Mouse (Mus musculus) embryo, embryonic 11.5 days (tissue): ENCODE measurements at regions not wholly inside any gene's neighbourhood (a gene's known extent, or its start where the extent isn't known, plus 50 kb on each side); places are given as distances from the start of the nearest gene placed in this dataset.
A peak's percentile ranks its signal among the peaks of the same experiment; 100 is the strongest.

Experiments used
- DNase-seq: peaks from one replicate; pipeline ENCODE4 v3.0.0-alpha.2; 2012; ENCODE audit warnings: low read depth, low spot score

- DNase-seq, result no peak
Observed at GRCm38 (mm10) chr6:117416461-117416860, 248.1 kb downstream of the Cxcl12 start.

DNA sequence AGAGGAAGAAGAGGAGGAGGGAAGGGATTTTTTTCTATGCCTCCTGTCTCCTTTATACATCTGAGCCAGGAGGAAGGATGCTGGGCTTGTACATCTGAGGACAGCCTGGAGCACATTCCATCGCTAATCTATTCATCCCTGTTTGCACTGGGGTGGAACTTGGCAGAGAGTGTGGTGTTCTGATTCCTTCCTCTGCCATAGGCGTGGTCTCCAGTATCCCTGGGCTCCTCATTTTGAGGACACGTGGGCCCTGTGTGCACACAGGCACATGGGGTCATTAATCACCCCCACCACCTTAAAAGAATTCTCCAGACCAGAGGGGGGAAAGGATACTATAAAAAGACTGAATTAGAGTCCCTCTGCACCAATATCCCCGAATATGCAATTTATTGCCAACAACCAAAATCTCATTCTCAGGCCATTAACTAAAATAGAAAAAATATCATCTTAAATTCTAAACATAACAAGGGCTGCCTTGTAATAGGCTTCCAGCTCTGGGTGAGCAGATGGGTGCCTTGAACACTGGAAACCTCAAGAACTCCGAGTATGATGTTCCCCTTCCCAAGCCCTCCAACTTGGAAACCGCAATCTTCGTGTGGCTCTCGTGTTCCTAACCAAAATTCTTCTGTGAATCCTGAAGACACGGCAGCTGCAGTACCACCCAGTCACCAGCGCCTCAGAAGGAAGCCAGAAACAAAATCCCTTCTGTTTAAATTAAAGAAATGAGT, 254.7 kb downstream of the Cxcl12 start:
- DNase-seq, result no peak

DNA sequence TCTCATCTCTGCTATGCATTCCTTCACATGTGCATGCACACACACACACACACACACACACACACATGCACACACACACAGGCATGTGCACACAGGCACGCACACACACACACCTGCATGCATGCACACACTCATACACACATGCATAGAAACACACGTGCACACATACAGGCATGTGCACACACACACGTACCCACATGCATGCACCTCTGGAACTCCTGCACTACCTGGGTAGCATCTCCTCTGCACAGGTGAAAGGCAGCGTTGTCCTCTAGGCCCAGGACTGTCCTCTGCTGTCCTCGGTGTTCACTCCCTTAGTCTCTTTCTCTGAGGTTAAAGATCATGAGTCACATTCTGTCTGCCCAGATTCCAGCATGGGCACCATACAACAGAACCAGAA, 258.0 kb downstream of the Cxcl12 start:
- DNase-seq, result no peak

- no peak for DNase-seq
Observed at GRCm38 (mm10) chr6:117427351-117428142, 259.2 kb downstream of the Cxcl12 start.

- DNase-seq, result no peak
Observed at GRCm38 (mm10) chr6:117428441-117428840, 260.1 kb downstream of the Cxcl12 start.

GRCm38 (mm10) chr6:117430876-117431781, 262.8 kb downstream of the Cxcl12 start:
- no peak for DNase-seq

DNA sequence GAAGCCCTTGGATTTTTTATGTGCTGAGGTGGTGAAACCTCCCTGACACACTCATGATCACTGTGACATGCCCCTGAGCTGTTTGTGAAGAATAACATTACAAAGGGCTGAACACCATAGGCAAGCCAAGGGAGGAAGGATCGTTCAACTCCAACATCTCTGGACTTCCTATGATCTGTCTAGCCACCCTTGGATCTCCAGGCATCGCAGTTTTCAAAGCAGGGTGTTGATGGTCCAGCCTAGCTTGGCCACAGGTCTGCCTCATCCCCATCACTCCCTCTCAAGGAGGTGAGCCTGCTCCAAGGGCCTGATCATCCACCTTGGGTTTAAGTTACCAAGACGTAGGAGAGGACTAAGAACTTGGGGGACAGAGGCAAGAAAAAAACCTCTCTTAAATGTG, 268.5 kb downstream of the Cxcl12 start:
- no peak for DNase-seq

DNA sequence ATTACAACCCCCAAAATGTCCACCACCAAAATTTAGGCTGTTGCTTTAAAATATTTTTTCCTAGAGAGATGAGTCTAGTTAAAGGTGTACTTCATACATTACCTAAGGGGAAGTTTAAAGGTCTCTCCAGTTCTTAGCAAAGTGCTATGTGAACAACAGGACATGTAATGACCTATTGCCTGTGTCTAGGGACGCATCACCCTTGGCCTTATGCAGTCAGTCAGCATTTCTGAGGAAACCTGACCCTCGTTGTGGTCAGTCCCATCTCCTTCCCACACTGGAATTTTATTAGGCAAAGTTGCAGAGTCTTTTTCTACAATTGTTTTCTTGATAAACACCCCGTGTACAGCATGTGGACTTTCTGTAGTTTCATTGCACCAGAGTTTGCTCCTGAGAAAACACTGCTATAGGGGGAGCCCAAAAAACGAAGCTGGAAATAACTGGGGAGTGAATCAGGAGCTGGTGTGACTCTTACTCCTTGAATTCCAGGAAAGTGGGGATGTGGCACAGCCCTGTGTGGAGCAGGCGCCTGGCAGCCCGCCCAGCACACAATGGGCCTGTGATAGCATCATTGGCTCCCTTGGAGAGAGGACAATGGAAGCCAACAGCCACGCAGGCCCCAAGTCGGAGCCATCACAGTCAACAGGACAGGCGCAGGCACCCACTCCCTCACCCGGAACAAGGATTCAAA, 269.2 kb downstream of the Cxcl12 start:
- DNase-seq, result no peak

DNA sequence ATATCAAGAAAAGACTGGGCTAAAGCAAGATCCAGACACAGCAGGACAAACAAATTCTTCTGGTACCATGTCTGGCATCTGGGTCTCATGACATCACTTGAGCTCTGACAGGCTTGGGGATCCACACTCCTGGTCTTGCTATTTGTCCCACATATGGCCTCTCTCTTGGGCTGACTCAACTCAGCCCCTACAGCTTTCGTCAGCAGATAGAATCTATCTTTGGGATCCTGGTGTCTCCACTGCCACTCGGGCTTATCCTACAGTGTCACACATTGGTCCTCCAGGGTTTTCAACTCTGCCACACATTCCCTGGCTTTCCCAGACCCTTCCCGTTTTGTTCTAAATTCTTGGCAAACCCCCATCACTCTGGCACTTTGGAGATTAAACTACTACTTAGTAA, 280.3 kb downstream of the Cxcl12 start:
- no peak for DNase-seq

- no peak for DNase-seq
Observed at GRCm38 (mm10) chr6:117451001-117451400, 282.7 kb downstream of the Cxcl12 start.

- DNase-seq, result no peak
Observed at GRCm38 (mm10) chr6:117460193-117460592, 291.9 kb downstream of the Cxcl12 start.

DNA sequence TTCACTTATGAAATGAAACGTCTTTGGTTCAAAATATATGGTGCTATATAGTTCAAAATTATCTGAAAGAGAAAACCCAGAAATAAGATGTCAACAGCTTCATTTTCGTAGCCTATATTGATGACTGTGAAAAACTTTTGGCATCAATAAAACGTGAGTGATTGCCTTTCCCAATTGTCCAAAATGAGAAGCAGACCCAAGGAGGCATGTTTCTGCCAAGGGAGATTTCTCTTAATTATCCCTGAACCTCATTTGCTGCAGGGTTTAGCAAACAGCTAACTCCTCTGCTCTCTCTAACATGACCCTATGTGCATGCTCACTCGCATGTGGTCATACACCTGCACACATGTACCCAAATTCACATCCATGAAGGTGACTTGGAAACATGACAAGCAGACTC, 296.8 kb downstream of the Cxcl12 start:
- DNase-seq, result no peak

DNA sequence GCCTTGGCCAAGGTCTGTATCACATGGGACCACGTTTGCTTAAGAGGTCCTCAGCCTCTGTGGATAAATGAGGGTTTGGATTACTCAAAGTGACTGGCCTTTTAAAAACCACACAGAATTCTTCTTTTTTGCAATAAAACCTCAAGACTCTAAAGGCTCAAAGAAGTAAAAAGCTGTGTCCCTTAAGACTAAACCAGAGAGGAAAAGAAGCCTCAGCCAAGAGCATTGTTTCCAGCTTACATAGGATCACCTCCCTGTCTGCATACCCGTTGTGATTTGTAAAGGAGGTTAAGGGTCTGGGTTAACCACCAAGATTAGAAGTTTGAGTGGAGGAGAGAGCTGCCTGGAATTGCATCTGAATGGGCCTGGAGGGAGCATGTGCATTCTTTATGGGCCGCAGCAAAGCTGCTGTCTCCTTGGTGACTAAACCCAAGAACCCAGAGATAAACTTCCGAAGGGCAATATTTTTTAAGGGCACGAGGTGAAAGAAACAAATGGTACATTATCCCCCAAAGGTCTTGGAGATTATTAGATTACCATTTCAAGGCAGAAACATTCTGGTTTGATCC, 297.4 kb downstream of the Cxcl12 start:
- no peak for DNase-seq

GRCm38 (mm10) chr6:117479376-117479775, 311.0 kb downstream of the Cxcl12 start:
- DNase-seq, result peak; percentile 31

DNA sequence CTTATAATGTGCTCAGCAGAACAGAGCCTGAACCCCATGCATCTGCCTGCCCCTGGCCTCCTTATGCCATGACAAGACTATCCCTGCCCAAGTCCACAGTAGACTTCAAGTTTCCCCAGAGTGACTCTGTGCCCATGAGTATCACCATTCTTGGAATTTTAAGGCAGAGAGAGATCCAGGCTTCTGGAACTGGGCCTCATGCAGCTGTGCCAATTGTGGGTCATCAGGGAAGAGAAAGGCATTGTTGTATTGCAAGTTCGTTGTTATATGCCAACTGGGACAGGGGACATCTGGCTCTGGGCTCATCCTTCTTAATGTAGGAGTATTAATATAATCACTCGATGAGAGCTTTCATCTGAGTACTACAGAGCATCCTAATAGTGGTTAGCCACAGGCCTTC, 312.1 kb downstream of the Cxcl12 start:
- no peak for DNase-seq

DNA sequence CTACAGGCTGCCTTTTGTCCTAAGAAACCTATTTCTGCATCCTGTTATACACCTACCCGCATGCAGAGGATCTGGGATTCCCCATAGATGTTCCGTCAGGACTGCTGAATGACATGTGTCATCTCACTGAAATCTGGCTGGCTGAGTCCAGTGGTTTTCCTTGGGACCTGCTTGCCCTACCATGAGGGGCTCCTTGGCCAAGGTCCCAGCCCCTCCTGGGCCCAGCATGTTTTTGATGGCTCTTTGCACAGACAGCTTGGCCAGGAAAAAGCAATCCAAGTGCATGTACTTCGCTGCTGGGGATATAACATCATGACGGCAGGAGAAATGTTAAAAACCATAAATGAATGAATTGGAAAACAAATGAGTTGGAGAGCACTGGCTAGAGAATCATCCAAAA, 320.8 kb downstream of the Cxcl12 start:
- DNase-seq, result no peak

- DNase-seq, result no peak
Observed at GRCm38 (mm10) chr6:117489761-117490396, 321.5 kb downstream of the Cxcl12 start.

DNA sequence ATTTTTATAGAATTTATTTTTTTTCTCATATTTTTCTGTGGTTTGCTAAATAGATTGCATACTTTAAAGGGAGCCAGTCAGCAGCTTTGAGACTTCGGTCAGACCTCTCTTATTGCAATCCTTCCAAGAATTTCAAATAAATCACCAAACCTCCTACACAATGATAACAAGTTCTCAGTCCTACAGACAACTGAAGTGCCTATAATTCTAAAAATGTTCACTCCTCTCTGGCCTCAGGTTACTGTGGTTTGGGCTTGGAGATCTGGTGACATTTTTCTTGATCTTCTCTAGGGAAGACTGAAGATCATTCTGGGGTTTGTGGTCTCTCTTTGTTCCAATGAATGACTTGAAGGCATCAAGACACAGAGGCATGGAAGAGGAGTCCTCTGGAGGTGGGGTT, 326.6 kb downstream of the Cxcl12 start:
- no peak for DNase-seq

DNA sequence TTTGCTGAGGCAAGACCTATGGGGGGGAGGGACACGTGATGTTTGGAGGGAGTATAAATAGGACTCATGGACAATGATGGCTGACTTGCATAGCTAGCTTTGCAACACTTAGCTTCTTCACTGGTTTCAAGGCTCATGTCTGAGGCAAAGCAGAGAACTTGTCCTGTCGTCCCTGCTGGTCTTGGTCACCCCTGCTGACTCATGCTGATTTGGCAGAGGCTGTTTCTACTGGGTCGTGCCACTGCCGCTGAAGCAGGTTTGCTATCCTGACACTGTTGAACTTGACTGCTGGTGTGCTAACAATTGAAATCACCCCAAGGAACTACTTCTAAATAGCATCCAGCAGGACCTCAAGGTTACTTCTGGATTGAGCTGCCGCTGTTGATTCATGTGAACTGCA, 329.0 kb downstream of the Cxcl12 start:
- DNase-seq, result no peak

DNA sequence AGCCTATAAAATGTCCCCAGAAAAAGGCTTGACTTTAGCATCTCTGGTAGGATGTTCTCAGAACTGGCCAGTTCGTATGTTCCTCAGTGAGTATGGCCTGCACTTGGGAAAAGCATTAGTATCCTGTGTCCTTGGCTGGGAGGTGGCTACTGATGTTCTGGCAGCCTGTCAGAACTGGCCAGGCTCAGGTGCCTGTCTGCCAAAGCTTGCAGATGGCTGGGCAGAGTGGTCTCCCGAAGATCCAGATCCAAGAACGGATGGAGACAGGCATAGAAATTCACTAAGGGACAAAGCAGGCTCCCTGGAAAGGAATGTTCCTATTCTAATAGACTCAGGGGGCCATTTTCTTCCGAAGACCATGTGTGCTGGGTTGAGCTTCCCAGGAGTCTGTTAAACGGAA, 329.6 kb downstream of the Cxcl12 start:
- no peak for DNase-seq

DNA sequence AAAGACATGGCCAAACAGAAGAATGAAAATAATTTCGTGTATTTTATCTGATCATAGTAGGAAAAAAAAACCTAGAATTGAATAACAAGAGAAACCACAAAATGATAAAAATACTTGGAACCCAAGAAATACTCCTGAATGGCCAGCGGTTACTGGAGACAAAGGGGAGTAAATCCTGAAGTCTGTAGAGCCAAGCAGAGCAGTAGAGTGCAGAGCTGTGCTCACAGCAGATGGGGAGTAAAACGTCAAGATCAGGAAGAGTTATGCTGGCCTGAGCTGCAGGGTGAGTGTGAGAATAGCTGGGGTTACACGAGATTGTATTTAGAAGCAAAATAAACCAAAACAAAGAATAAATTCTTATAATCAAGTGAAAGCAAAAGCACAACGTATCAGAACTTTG, 334.0 kb downstream of the Cxcl12 start:
- no peak for DNase-seq
